Mouse (Mus musculus): ENCODE results near the gene Wdr77. TPM values are rescaled to one million over a fixed set of nuclear protein-coding genes. Genes with fewer than 3 reads are reported as not detected.
"Not testable (repeated sequence)": the region's sequence is repeated elsewhere in the genome, so short reads cannot be mapped to it uniquely, and the experiment has no call there.

Gene Wdr77
- polyA plus RNA-seq, 1 experiment from 2014 or later = 120 TPM

GRCm38 (mm10) chr3:106003360-106003759, 44.2 kb downstream of the Wdr77 start:
- H3K27me3 ChIP-seq; H3K4me2 ChIP-seq (replicated peaks); H3K9ac ChIP-seq (replicated peaks); H3K27ac ChIP-seq (replicated peaks); H3K36me3 ChIP-seq; H3K4me1 ChIP-seq; ATAC-seq (ENCODE audit: low FRiP score, low read depth); H3K4me3 ChIP-seq; H3K9me3 ChIP-seq: not testable (repeated sequence)
- WGBS = 75% methylated on average over 10 of the region's 10 CpGs

GRCm38 (mm10) chr3:106014546-106014945, 55.4 kb downstream of the Wdr77 start, which contains the start of gene Pifo:
Gene Pifo (minus strand): TSS chr3:106014646.
- no peaks in the 10 kb centered on the region for H3K9me3 ChIP-seq
- H3K4me1 ChIP-seq = no peaks in the 10 kb centered on the region
- H3K27me3 ChIP-seq = no peaks in the 10 kb centered on the region
- WGBS = 92% methylated on average over 2 of the region's 2 CpGs
- no peak within 1 kb of the TSS for H3K27ac ChIP-seq (replicated peaks)
- H3K4me2 ChIP-seq (replicated peaks) = no peak within 1 kb of the TSS
- no peak within 1 kb of the TSS for H3K4me3 ChIP-seq
- H3K36me3 ChIP-seq = no peaks in the 10 kb centered on the region
- ATAC-seq (ENCODE audit: low FRiP score, low read depth) = no peak
- H3K9ac ChIP-seq (replicated peaks) = no peak within 1 kb of the TSS

Other genes starting within 250 kb of the Wdr77 start
- 73.1 and 76.4 TPM in 2 replicates for gene Rap1a, start 158.0 kb upstream of the Wdr77 start, polyA plus RNA-seq (2016; fragmentation: Nextera tagmentation; extraction: Ambion mirVana)
- gene Adora3, start 88.5 kb upstream of the Wdr77 start, polyA plus RNA-seq (2016; fragmentation: Nextera tagmentation; extraction: Ambion mirVana) = 0.12 TPM in 1 of 2 replicates, not detected in the other
- gene Tmigd3, start 88.5 kb upstream of the Wdr77 start, polyA plus RNA-seq (2016; fragmentation: Nextera tagmentation; extraction: Ambion mirVana) = not detected in 2 replicates
- gene I830077J02Rik, start 26.7 kb upstream of the Wdr77 start, polyA plus RNA-seq (2016; fragmentation: Nextera tagmentation; extraction: Ambion mirVana) = 0.34 and 0.41 TPM in 2 replicates
- gene Atp5f1, start 730 bp downstream of the Wdr77 start, polyA plus RNA-seq (2016; fragmentation: Nextera tagmentation; extraction: Ambion mirVana) = 477 and 483 TPM in 2 replicates
- gene Ovgp1, start 14.3 kb downstream of the Wdr77 start, polyA plus RNA-seq (2016; fragmentation: Nextera tagmentation; extraction: Ambion mirVana) = 3.5 and 4.3 TPM in 2 replicates
- 0.34 and 0.71 TPM in 2 replicates for gene Pifo, start 55.3 kb downstream of the Wdr77 start, polyA plus RNA-seq (2016; fragmentation: Nextera tagmentation; extraction: Ambion mirVana)
- gene Chil5, start 73.4 kb downstream of the Wdr77 start, polyA plus RNA-seq (2016; fragmentation: Nextera tagmentation; extraction: Ambion mirVana) = 0.24 TPM in 1 of 2 replicates, not detected in the other
- 0.14 and 0.35 TPM in 2 replicates for gene Chia1, start 153.9 kb downstream of the Wdr77 start, polyA plus RNA-seq (2016; fragmentation: Nextera tagmentation; extraction: Ambion mirVana)
- not detected in 2 replicates for gene Chil3, start 208.2 kb downstream of the Wdr77 start, polyA plus RNA-seq (2016; fragmentation: Nextera tagmentation; extraction: Ambion mirVana)

Data from midbrain, embryonic 12.5 days (tissue).